Mouse (Mus musculus): ENCODE measurements around the gene B3galt2. TPM values are rescaled to one million over a fixed set of nuclear protein-coding genes. Genes with fewer than 3 reads are reported as not detected.
"Not testable (repeated sequence)": the region's sequence is repeated elsewhere in the genome, so short reads cannot be mapped to it uniquely, and the experiment has no call there.

Gene B3galt2
- 0.37 and 0.59 TPM in 2 replicates for polyA plus RNA-seq (2012; rRNA removed)

DNA sequence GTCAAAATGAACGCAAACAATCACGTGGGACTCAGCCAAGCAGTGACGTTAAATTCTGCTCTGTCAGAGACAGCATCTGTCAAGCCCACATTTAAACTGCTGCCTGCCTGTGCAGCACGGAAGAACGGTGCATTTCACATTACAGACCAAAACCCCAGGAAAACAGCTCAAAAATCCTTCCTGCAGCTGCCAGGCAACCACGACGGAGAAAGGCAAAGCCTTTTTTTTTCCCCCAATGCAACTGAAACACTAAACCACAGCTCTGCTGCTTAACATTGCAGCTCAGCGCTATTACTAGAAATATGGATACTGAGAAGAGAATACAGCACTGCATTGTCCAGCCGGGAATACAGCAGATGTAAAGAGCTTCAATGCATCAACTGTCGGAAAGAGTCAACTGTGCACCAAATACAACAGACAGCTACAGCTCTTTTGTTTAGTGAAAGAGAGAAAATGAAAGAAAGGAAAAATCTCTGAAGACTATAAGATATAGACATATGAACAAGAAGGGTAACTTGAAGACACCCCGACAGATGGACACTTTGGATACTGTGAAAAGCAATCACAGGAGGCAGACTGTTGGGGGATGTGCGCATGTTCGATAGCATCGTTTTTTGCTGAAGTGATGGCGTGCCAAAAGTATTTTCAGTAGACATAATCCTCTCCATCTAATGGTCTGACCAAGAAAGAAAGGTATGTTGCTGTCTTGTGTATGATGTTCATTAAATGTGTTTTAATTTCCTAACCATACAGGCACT lies at the start of gene B3galt2:
B3galt2 (plus strand) TSS at position 15 of the 758 bp plus-strand sequence.
- DNase-seq (ENCODE audit: low spot score), result no peak

DNA sequence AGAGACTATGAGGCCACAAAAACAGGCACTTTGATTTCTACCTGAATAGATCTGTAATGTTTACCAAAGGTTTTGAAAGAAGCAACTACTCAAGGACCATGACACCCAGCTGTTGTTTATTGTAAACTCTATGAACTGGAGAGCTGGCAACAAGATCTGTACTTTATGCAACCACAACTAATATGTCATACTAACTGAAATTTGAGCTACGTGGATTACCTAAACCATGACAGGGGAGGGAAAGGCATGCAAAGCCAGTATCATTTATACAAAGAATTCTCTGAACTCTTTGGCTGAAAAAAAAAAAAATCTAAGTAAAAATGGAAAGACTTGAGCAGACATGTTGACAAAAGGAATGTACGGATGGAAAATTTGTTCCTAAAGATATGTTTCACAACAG lies 43.6 kb upstream of the B3galt2 start:
- DNase-seq (ENCODE audit: low spot score), result no peak

DNA sequence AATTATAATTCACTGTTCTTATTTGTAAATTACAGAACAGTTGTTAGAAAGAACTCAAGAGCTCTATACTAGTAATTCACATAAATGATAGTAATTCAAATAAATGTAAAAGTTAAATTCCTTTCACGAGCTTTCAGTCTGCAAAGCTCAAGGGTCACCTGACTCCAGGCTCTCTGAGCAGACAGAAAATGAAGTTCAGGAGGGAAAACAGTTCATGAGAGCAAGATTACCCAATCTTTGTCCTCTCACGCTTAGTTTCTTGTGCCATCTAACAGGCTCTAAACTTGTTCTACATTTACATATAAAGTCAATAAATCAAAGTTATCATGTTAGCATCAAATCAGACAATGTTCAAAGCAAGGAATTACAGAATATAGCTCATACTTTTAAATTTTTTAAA lies 31.6 kb upstream of the B3galt2 start:
- DNase-seq (ENCODE audit: low spot score), result no peak

DNA sequence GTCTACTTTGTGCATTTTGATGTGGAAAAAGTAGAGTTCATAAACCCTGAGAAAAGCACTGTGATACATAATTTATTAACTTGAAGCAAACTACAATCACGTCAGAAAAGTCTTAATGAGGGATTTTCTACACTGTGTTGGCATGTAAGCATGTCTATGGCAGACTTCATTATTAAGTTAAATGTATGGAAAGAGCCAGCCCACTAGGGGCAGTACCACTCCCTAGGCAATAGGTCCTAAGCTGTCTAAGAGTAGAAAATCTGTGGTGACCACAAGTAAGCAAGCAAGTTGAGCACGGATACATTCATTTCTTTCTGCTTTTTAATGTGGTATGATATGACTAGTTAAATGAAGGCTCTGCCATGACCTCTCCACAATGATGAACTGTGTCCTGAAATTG lies 27.6 kb upstream of the B3galt2 start:
- DNase-seq (ENCODE audit: low spot score), result no peak

DNA sequence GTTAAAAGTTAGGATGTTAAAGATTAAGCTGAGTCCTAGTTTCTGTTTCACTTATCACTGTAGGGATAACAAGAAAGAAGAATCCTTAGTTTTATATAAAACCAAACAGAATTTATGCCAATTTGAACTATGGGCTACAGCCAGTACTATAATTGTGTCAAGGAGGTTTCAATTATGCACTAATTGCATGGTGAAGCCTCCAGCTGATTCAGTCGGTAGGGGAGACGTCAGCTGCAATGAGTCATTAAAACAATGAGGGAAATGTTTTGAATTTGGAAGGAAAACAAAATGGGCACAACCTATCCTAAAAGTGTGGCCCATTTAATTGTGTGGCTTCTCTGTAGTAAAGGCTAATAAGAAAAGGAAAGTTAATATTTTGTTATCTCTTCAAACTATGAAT lies 20.7 kb upstream of the B3galt2 start:
- DNase-seq (ENCODE audit: low spot score), result no peak

DNA sequence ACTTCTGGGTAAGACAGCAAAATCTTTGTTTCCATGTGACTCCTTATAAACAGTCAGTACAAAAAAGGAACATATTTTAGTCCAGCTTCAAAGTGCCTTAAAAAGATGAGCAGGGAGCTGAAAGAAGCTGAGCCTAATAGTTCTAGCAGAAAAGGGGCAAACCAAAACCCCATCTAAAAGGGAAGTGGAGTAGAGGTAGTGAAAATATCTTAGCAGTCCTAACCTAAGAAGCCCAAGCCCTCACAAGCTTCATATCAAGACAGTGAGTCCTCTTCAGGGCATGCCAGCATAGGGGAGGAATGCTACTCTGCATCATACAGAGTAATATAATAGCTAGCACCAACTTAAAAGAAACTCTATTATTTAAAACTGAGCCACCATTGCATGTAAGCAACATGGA lies 18.5 kb upstream of the B3galt2 start:
- DNase-seq (ENCODE audit: low spot score), result no peak

DNA sequence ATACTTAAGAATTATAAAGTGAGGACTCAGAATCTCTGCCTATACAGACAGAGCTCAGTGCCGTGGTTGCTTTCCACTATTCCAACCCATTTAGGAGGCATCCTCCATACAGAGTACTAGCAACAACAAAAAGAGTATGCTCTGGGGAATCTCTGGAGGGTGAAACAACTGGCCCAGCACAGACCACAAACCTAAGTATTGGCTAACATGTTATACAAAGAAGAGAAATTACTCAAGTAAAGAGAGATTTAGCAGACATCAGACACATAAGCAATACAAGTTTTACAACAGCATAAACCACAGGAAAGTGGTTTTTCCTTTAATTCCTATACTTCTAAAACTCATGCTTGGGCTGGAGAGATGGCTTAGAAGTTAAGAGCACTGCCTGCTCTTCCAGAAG lies 17.8 kb upstream of the B3galt2 start:
- no peak for DNase-seq (ENCODE audit: low spot score)

DNA sequence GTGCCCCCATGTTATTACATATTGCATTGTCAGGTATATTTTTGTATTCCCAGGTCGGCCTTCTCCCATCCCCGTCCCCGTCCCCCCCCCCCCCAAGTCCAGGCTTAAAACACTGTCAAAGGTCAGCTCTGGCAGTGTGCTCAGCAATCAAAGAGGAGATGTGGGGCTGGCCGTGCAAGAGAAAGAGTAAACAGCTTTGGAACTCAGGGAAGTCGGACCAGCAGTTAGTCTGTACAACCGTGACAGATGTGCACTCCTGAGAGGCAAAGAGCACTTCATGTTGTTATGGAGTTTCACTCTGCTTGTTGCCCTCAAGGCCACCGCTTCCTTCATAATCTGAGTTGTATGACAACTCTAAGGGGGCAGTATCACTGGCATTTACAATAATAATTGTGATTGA lies 9.1 kb upstream of the B3galt2 start:
- DNase-seq (ENCODE audit: low spot score), result no peak

DNA sequence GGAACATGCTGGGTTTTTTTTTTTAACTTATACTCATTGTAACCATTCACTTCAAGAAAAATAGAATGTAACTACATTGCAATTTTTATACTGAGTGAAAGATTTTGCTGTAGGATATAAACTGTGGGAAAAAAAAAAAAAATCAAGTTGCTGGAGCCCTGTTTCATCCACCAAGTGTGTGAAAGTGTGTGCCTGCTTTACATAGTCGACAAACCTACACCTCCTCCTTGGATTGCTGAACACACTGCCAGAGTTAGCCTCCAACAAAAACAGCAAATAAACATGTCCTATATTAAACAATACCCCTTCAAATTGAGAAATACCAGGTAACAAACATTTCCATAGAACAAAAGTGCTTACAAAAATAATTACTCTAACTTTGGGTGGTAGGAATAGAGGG lies 8.1 kb upstream of the B3galt2 start:
- no peak for DNase-seq (ENCODE audit: low spot score)

DNA sequence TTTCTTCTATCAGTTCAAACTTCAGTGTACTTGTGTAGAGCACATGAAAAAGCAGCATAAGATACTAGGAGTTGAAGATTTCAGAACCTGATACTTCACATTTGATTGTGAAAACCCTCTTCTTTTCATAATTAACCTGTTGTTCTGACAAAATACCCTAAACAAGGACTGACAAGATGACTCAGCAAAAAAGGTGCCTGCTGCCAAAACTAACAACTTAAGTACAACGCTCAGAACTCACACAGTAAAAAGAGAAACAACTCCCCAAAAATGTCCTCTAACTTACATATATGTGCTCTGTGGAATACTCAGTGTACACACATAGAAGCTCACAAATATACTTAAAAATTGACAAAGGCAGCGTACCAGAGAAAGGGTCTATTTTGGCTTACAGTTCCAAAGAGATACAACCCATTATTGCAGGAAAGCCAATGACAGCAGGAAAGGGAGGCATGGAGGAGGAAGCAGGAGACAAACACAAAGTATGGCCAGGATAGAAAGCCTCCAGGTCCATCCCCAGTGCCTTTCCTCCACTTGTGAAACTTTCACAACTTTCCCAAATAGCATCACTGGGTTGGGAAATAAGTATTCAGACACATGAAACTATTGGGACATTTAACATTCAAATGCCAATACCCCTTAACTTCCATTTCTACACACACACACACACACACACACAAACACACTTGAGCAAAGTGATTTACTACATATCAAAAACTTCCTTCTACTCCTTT lies 7.4 kb upstream of the B3galt2 start:
- no peak for DNase-seq (ENCODE audit: low spot score)

DNA sequence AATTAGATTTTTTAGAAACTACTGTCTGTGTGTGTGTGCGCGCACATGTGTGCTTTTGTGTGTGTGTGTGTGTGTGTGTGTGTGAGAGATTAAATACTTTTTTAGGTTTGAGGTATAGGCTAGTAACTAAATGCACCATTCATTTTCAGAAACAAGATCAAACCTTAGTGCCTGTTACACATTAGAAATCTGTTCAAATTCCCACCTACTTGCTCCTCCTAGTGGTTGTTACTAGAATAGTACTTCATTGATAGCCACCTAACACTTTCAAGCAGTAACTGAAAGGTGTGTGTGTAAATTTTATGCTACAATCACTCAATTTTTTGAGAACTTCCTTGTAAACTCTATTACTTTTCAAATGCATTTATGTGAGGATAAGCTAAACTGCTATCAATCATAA lies 3.8 kb downstream of the B3galt2 start:
- DNase-seq (ENCODE audit: low spot score), result no peak

DNA sequence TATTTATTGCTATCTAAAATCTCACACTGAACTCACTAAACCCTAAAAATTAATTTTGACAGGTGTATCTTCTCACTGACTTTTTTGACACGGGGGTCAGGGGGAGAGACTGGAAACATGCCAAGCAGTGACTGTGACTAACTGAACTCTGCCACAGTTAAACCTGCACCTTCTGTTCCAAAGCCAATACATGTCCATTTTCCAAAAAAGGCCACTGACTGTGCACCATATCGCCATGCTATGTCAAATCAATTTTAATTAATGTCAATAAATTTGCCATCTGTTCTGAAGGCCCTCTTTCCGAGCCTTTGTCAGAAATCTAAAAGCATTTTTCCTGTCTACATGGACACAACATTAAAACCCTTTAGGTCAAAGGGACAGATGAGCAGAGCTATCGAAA lies 4.9 kb downstream of the B3galt2 start:
- no peak for DNase-seq (ENCODE audit: low spot score)

DNA sequence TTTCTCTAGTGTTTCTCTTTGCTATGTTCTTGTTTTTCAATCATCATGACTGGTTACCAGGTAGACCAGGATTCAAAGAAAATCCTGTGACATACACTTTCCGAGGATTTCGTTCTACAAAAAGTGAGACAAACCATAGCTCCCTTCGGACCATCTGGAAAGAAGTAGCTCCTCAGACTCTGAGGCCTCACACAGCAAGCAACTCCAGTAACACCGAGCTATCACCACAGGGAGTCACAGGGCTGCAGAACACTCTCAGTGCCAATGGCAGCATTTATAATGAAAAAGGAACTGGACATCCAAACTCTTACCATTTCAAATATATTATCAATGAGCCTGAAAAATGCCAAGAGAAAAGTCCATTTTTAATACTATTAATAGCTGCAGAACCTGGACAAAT lies 5.8 kb downstream of the B3galt2 start:
- DNase-seq (ENCODE audit: low spot score), result no peak

DNA sequence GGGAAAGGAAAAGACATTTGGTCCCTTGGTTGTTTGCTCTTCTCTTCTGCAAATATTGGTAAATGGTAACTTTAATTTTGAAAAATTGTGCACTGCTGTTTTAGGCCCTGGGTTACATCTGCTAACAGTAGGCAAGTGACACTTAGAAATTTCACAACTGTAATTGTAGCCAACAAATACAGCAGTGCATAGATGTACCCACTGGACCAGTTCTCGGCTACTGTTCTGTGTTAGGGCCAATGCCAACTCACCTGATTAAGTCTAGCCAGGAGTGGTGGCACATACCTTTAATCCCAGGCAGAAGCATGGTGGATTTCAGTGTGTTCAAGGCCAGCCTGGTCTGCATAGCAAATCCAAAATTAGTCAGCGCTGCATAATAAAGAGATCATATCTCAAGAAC lies 9.9 kb downstream of the B3galt2 start:
- DNase-seq (ENCODE audit: low spot score), result no peak

DNA sequence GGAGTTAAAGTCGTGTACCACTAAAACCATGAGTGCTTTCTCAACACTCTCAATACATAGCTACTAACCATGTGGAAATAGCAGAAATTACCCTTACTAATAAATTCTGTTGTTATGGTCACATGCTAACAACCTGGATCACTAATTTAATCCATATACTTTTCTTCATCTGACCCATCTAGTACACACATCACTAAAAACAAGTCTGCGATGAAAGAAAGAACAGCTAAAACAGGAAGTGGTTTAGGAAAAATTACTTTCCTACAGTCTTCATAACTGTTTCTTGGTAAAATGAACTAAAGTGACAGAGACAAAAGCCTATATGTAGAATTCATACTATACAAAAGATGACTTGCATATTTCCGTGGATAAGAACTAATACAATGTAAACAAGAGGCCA lies 13.2 kb downstream of the B3galt2 start:
- no peak for DNase-seq (ENCODE audit: low spot score)

DNA sequence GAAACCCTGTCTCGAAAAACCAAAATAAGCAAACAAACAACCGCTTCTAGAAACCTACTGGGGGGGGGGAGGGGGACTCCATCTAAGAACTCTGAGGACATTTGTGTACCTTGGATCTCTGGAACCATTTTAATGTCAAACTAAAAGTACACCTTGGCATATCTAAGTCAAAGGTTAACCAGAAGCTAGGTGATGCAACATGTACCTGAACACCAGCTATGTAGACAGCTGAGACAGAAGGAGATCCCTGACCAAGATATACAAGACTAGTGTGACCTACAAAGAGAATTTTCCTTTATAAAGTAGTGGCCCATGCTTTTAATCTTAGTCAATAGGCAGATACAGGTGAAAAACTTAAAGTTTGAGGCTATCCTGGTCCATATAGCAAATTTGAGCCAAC lies 22.7 kb downstream of the B3galt2 start:
- no peak for DNase-seq (ENCODE audit: low spot score)

DNA sequence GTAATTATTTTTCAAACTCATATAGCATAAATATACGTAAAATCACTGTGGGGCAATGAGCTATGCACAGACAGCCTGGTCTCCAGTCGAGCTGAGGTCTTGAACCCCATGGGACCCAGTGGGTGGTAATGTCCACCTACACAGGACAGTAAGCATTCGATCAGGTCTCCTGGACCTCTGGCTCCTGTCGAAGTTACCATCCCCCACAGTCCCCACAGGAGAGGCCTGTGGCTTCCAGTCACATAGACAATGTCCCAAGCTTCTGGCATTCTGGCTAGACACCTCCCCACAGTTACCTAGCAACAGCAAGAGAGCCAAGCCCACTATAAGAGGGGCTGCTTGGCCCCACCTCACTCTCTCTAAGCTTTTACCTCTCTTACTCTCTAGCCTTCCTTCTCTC lies 24.3 kb downstream of the B3galt2 start:
- DNase-seq (ENCODE audit: low spot score), result not testable (repeated sequence)

DNA sequence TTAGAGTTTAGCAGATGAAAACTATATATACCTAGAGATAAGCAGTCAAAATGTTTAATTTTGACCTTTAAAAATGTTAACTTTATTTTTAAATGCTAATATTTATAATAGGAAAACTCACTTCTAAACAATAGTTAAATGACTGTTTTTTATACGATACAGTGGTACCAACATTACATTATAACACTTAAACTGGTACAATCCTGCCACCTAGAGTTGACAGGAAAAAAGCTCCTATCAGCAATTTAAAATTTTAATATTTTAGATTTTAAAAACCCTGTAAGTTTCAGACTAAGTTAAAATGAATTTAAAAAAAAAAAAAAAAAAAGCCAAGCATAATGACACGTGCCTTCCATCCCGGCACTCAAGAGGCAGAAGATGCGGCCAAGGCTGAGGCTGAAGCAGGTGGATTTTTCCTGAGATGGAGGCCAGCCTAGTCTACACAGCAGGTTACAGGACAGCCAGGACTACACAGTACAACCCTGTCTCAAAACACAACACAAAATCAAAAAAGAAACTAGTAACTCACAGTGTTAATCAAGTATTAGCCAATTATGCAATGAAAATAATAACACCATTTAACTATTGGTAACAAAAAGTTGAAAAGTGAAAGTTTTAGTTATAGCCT lies 35.4 kb downstream of the B3galt2 start:
- DNase-seq (ENCODE audit: low spot score), result no peak

DNA sequence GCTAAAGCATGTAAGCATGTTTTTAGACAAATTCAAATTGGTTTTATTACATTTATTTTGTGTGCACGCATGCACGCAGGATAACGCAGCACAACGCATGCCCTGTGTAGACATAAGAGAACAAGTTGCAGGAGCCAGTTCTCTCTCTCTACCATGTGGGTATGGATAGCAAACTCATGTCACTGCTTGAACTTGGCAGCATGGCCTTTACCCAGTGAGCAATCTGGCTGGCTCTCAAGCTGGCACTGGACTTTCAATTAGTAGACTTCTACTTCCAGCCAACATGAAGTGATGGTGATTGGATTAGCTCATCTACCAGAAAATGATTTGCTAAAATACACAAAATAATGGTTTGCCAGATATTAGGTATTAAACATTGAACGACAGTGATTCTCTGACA lies 40.6 kb downstream of the B3galt2 start:
- DNase-seq (ENCODE audit: low spot score), result no peak

DNA sequence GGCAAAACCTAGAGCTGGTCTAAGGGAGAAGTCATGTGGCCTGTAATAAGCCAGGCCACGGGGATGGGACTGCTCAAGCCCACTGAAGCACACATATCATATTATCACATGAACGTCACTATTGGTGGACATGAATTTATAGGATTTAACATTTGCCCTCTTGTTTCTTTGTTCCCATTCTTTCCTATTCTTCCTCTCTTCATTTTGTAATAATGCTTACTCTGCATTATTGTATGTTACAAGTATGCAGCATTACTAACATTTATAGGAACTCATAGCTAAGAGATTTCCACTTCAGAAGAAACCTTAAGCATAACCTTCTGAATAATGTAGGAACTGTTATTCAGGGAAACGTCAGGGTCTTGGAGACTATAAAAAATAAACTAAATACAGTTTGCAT lies 44.4 kb downstream of the B3galt2 start:
- no peak for DNase-seq (ENCODE audit: low spot score)

DNA sequence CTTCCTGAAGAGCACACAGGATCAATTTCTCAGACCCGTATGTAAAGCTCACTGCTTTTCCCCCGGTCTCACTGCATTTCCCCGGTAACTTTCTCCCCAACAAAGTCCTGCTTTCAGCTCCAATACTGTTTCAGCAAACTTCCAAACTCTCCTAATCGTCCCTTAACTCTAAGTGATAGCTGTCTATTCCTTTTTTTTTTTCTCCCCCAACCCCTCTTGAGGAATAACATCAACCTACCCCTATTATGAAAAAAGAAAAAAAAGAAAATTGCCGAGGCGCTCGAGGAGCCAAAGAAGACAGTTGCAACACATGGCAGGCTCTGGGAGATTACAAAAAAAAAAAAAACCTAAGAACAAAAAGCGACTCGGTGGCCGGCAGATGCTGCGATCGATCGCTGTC lies 61.3 kb downstream of the B3galt2 start:
- DNase-seq (ENCODE audit: low spot score), result no peak

DNA sequence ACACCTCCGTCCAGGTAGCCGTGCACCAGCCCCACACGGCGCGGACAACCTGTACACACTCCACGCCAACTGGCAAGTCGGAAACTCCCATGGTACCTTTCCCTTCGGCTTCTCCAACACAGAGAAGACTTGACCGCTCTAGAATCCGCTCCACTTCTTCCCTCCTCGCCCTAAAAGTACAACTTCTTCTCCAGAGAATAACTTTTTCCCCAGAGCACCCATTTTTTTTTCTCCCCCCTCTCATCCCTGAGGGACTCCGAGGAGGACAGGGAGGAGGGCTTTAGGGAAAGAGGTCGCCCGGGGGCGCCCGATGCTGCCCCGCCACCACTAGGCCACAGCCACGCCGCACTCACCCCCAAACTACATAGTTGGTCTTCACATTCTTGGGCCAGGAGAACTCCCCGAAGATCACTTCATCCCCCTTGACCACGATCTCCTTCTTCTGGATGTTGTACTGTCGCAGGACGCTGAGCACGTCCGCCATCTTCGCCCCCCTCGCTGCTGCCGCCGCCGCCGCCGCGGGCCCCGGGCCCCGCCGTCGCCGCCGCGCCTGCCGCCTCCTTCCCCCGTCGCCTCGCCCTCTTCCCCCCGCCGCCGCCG lies 61.8 kb downstream of the B3galt2 start:
- no peak for DNase-seq (ENCODE audit: low spot score)
